Mouse (Mus musculus) left cerebral cortex, adult 8-10 months (tissue): Measurements from ENCODE around the gene Tcp1. TPM values are rescaled to one million over a fixed set of nuclear protein-coding genes. Genes with fewer than 3 reads are reported as not detected.
"Not testable (repeated sequence)": the region's sequence is repeated elsewhere in the genome, so short reads cannot be mapped to it uniquely, and the experiment has no call there.

Experiments used
- DNase-seq, 2 experiments: peaks; one replicate each; pipeline ENCODE4 v3.0.0; 2022; ENCODE audit warnings: low spot score in 2 of 2
- total RNA-seq, 4 experiments: library from RNA; stranded (reverse); gene quantifications; 2 replicates each; pipeline ENCODE4 v1.2.4; 2022

The Tcp1 gene
- total RNA-seq, 4 experiments from 2014 or later: 209 to 229 (median 211) TPM

DNA sequence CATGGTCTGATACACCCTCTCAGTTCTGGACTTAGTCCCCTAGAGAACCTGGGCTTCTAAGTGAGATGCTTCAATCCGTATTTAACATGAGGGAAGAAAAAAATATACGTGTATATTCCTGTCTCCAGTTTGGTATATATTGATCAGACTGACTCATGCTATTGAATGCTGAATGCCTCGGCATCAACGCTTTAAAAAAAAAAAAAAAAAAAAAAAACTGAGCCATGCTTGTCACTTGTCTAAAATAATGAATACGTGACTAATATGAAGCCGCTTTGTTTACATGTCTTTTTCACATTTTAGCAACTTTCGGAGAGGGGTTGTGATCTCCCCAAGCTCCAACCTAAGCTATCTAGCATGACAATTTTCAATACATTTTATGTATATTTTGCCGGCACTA, 5.1 kb upstream of the Tcp1 start:
- no peak for DNase-seq

DNA sequence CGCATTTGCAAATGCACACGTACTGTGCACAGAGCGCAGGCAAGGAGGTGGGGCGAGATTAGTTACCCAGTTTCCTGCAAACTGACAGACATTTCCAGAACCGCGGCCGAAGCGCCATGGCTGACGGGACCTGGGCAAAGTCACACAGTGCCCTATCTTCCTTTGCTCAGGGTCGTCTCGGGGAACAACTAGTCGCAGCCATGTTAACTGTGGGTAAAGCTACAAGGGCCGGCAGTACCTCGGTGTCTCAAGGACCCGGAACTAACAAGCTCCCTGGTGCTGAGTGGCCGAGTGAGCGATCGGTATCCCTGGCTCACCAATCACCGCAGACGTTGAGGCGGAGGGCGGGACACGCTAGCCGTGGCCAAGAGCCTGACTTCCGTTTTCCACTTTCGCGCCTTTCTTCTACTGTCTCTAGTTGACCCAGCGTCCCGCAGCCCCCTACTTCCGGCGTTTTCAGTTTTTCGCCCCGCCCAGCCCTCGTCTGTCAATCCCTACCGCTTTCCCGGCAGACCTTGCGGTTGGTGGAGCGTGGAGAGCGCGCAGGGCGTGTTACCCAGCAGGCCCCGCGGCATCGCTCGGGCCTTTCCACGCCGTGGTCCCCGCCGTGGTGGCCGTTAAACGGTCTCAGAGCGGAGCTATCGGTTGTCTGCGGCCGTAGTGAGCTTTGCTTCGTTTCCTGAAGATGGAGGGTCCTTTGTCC, 531 bp downstream of the Tcp1 start, which contains the start of gene Mrpl18:
Gene Mrpl18, minus strand, starts transcription at position 465 of the 703 bp plus-strand sequence.
- peak; percentile 92 to 100 for DNase-seq

DNA sequence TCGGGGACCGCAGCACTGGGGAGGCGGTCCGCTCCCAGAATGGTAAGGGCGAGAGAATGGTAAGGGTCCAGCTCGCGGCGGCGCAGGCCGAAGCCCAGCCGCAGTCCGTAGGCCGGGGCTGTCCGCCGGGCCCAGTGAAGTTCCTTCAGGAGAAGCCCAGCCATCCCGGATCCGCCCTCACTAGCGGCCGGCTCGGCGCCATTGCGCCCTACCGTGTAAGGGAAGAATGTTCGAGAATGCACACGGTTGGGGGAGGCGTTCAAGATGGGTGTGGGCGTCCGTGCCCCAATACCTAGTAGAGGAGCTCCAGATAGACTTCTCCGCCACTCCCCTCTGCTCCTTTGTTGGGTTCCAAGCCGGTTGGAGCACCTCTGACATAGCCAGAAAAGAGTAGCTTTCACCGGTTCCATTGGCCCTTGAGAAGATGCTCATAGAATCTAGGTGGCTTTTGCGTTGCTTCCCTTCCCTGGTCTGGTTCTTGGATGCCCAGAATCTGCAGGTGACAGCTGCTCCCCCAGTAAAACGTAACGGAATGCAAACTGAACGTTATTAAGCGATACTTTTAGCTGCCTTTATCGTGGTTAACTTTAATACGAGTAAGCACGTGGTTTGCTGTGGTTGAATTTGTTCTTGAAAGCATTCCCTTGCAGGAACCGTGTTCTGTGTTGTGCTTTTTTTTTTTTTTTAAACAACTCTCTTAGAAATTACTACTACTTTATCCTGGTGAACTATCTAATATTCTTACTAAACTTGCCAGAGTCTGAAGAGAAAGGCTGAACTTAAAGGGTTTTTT, 1.3 kb downstream of the Tcp1 start:
- peak in 1 of 2 experiments; percentile 36 for DNase-seq

DNA sequence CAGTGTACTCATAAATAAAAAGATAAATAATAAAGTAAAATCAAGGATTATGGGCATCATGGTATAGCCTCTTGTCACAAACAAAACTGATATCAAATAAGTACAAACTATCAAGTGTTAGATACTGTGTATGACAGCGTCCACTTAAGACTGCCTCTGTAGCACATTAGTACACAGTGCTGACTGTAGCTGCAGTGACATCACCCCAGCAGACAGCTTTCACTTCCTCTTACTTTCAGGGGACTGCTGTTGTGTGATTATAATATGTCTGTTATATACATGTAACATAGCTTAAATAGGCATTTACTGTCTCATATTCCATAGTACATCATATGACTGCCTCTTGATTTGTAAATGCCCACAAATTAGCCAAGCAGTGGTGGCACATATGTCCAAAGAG, 5.6 kb downstream of the Tcp1 start:
- DNase-seq: no peak

DNA sequence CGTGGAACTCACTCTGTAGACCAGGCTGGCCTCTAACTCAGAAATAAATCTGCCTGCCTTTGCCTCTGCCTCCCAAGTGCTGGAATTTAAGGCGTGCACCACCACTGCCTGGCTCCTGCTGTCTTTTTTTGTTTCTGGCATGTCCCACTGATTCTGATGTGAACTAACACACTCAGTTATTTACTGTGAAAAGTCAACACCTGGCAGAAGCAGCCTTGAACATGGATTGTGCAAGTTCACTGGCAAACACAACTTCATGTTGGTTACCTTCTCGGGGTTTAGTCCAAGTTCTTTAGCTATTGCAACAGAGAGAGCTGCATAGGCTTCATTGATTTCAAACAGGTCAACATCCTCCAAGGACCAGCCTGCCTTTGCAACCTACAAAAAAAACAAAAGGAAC, 9.5 kb downstream of the Tcp1 start:
- no peak for DNase-seq

DNA sequence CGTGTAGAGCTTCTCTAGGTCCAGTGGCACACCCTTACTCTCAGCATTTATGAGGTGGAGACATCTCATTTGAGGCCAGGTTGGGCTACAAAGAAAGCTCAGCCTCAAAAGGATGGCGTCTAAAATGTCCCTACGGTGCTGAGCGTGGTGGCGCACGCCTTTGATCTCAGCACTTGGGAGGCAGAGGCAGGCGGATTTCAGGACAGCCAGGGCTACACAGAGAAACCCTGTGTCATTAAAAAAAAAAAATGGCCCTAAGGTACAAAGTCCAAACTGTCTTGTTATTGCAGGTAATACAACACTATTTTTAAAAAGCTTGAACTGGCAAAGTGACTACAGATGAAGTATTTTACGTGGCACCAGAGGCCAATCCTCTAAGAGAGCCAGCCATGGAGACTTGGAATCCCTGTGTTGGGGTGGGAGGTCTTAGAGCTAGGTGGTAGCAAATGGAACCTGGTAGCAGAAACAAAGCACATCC, 10.2 kb downstream of the Tcp1 start:
- no peak for DNase-seq

DNA sequence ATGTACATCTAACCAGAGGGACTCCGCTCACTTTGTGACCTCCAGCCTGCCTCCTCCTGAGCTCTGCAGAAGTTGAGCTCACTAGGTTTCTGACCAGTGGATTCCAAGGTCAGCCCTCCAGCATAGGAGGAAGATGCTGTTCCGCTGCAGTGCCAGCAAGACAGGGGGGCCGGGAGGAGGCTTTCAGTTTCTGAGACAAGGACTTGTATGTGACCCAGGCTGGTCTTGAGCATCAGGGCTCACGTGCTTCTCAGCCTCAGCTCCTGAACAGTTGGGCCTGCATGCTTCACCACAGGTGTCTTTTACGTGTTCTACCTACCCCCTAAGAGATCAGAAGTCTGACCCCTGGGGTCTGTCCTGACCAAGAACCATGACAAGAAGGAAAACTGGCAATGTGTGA, 16.1 kb downstream of the Tcp1 start:
- not testable (repeated sequence) for DNase-seq

DNA sequence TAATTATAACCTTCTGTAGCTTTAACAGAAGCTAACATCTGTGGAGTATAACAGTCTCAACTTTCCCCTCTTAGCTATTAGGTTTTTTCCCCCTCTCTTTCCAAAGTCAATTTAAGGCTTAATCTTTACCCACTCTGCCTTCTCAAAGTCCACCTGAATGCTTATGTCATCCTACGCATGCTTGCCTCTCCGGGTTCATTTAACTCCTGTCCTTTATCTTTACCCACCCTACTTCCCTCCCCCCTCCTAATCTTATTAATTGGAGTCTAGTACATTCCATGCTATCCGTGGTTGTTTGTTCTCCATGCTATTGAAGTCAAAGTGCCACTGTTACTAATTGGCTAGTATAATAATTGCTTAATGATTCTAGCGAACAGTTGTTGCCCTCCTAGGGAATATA, 20.2 kb downstream of the Tcp1 start:
- no peak for DNase-seq

DNA sequence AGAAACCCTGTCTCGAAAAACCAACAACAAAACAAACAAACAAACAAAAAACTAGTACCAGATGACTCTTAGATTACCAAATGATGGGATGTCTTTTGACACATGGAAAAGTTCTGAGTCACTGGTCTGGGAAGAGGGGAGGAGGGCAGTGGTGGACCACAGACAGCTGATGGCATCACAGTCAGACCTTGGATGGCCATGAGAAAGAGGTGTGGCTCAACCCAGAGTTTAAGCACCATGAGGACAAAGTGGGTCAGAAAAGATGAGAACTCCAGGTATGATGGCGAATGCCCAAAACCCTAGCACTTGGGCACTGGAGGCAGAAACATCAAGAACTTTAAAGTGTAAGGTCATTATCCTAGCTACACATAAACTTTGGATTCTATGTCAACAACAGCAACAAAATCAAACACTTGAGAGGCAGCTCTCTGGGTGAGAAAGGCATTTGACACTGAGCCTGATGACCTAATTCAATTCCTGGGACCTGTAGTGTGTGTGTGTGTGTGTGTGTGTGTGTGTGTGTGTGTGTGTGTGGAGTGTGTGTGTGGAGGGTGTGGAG, 22.0 kb downstream of the Tcp1 start:
- no peak for DNase-seq

DNA sequence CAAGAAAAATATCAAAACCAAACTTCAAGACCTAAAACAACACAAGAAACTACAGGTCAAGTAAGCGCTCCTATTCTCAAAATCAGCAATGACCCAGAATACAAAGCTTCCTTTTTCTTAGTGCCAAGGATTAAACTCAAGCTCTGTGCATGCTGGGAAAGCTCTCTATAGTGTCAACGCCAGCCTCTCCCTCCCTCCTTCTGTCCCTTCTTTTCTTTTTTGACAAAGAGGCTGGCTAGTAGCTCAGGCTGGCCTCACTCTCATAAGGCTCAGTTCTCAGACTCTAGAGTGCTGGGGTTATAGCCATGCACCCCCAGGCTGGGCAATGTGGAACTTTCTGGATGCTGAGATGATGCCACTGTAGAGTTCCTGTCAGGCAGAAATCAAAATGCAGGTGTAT, 22.6 kb downstream of the Tcp1 start:
- DNase-seq: no peak

DNA sequence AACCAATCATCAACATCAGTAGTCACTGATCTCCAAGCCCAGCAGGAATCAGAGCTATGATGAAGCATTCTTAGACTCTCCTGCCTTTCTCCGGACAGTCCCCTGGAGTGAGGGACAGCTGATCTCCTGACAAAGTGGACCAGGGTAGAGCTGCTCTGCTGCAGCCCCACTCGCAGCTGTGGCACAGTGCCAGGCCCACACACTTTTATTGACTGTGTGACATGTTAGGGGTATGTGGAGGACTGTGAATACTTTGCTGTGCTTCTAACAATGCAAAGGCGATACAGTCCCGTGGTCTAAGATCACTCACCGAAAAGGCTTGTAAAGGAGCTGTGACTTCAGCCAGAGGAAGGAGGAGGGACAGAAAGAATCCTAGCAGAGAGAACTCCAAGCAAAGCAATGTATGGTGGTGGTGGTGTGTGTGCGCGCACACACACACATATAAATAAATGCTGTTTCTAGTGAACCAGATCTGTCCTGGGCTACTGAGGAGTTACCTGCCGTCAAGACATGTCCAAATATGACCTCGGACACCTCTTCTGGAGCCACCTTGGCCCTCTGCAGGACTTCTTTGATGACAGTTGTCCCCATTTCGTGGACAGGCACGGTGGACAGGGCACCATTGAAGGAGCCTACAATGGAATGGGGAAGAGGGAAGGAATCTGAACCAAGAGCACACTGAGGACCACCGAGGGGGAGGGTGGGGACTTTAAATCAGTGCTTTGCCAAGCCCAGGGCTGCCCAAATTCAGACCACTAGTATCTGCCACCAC, 24.1 kb downstream of the Tcp1 start:
- not testable (repeated sequence) for DNase-seq

DNA sequence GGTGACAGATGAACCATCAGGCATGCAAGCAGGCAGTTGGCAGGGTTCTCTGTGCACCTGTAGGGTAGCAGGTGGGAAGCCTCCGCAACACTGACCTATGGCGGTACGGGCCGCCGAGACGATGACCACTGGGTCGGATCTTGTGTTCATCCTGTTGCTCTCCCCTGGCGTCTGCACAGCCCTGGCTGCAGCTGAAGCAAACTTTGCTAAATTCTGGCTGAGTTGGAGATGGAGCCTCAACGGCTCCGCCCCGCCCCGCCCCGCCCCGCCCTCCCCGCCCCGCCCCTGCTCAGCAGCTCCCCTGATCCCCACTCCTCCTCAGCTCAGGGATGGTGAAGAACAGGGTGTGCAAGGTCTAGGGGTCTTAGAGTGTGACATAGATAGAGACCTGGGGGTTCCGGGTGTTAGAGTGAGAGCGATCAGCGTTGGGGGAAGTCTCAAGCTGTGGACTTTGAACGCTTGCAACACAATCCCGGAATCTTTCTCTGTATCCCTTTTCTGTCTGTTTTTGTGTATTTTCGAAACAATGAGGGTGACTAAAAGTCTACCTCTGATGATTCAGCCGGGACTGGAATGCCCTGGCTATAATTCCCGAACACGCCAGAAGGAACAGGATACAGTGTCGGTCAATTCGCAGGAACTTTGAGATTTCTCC, 24.8 kb downstream of the Tcp1 start, which contains the start of gene Acat3:
Gene Acat3, minus strand, starts transcription at position 450 of the 655 bp plus-strand sequence.
- no peak for DNase-seq

DNA sequence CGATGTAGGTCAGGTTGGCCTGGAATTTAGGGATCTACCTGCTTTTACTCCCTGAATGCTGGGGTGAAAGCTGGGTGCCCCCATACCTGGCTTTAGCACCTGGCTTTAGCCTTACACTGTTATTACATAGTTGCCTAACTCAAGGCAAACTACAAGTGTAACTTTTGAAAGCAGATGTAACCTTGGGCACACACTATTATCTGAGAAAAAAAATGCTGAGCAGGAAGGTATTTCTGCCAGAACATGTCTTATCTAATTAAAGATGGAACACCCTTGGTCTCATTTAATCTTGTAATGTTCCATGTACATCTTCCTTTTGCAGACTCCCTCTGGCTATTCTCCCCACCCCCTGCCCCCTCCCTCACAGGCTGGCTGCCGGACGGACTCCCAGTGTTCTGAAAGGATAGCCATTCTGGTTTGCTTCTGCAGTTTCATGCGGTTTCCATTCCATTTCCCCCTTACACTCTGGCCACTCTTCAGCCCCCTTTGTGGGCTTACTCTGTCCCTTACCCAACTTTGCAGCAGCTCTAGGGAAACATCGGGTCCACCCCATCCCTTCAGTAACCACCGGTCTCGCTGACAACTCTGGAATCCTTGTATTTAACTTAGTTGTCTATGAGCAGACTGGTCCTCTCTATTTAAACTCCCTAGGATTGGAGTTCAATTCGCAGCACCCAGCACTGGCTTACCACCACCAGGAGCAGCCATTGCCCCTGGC, 26.2 kb downstream of the Tcp1 start:
- no peak for DNase-seq

DNA sequence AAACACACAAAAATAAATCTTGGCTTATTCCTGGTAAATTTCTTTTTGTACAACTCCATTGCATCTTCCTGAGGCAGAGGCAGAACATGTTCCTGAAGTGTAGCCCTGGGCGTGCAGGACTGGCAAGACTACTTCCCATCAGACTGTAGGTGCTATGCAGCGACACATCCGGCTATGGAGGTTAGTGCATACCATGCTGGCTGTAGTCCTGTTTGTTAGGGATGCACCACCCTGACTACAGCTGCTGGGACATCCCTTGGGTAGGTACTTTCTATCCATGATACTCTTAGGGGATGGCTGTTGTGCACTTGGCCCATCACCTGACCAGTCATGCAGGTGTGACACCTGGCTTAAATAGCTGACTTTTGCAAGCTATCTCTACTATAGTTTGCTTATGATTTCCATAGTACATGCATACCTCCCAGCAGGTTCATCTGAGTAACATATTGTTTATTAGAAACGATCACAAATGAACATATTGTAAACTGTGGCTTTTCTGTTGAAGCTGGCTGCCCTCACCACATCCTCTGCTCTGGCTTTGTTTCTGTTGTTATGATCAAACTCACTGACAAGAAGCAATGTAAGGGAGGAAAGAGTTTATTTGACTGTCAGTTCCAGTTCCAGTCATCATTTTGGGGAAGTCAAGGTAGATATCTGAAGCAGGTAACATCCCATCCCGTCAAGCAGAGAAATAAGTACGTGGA, 27.1 kb downstream of the Tcp1 start:
- DNase-seq: no peak

DNA sequence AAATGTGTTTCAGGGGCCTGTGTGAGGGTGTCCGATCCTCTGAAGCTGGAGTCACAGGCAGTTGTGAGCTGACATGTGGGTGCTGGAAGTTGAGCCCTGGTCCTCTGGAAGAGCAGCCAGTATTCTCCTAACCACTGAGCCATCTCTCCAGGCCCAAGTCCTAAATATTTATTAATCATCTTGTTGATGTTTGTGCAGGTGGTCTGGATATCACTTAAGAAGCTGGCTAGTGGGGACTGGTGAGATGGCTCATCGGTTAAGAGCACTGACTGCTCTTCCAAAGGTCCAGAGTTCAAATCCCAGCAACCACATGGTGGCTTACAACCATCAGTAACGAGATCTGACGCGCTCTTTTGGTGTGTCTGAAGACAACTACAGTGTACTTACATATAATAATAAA, 34.2 kb downstream of the Tcp1 start:
- no peak for DNase-seq

DNA sequence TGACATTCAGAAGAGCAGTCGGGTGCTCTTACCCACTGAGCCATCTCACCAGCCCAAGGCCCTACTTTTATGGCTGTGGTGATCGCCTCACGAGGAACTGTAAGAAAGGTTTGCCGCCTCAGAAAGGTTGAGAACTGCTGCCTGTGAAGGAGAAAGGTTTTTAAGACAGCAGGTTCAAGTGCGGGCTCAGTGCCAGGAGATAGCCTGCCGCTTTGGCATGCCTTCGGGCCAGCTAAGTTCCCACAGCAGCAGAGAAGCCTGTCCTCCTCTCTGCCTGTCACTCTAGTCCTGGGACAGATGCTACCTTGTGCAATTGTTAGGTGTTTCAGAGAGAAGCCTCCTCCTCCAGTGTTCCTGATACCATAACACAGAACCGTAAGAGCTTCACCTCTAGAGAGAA, 41.2 kb downstream of the Tcp1 start:
- no peak for DNase-seq

DNA sequence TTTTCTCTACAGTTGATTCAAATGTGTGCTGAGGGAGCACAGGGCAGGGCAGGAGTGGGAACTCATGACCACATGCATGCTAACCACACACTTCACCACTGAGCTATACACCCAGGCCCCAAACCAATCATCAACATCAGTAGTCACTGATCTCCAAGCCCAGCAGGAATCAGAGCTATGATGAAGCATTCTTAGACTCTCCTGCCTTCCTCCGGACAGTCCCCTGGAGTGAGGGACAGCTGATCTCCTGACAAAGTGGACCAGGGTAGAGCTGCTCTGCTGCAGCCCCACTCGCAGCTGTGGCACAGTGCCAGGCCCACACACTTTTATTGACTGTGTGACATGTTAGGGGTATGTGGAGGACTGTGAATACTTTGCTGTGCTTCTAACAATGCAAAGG, 43.9 kb downstream of the Tcp1 start:
- DNase-seq: not testable (repeated sequence)

DNA sequence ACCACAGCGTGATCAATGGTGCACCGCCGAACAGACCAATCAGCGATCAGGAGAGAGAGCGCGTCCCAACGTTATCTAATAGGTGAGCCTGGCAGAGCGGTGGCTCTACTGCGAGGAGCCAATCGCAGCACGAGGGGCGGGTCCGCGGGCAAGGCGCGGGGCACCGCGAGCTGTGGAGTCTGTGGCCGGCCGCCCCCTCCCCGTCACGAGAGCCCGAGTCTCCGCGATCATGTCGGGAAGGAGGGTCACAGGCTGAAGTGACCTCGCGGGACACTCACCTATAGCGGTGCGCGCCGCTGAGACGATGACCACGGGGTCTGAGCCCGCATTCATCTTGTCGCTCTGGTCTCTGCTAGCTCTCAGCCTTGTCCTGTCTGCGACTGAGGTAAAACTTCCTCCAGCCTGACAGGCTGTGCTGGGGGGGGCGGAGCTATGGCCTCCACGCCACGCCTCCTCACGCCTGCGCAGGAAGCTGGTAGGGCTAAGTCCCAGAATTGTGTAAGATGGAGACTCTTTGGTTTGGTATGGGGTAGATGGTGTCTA, 44.9 kb downstream of the Tcp1 start, which contains the start of gene Acat2:
Gene Acat2, minus strand, starts transcription at position 417 of the 543 bp plus-strand sequence.
- peak; percentile 92 to 95 for DNase-seq

DNA sequence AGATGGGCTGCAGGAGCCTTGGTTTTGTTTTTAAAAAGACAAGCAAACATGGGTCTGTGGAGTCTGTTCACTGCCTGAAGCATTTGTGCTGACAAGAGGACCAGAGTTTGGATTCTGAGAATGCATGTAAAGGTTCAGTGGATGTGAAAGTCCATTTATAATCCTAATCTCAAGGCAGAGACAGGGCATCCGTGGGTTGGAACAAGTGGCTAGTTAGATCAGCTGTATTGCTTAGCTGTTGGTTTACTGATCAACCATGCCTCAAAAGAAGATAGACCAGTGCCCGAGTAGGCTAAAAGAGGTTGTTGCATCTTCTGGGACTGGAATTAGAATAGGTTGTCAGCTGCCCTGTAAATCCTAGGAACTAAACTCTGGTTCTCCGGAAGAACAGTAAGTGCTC, 48.0 kb downstream of the Tcp1 start:
- DNase-seq: no peak
